Mouse (Mus musculus) olfactory bulb, adult 2 months (tissue): ENCODE data around the gene Cacybp. TPM values are rescaled to one million over a fixed set of nuclear protein-coding genes. Genes with fewer than 3 reads are reported as not detected.

Experiments used
- H3K27ac ChIP-seq: fragments of 200-500 bp; 2 replicates; pipeline ENCODE4 v1.5.1; 2012; ENCODE audit warnings: low read depth, low read length; ENCODE audit not compliant: insufficient read depth
- H3K4me1 ChIP-seq: fragments of 200-500 bp; 2 replicates; pipeline ENCODE4 v1.6.1; 2012; ENCODE audit warnings: low read length; ENCODE audit not compliant: control insufficient read depth, insufficient read depth
- H3K4me3 ChIP-seq: fragments of 200-500 bp; 2 replicates; pipeline ENCODE4 v1.5.1; 2012; ENCODE audit warnings: mild to moderate bottlenecking, low read depth, low read length, moderate library complexity; ENCODE audit not compliant: insufficient read depth
- CTCF ChIP-seq: fragments of 200-500 bp; IDR thresholded peaks from 2 replicates; pipeline ENCODE4 v1.5.1; 2012; ENCODE audit warnings: low read depth, mild to moderate bottlenecking, low read length, moderate library complexity; ENCODE audit not compliant: insufficient read depth
- POLR2A ChIP-seq: fragments of 200-500 bp; IDR thresholded peaks from 2 replicates; pipeline ENCODE4 v1.6.1; 2012; ENCODE audit warnings: mild to moderate bottlenecking, low read depth, low read length, moderate library complexity; ENCODE audit not compliant: insufficient read depth
- WGBS: fragments of 180-500 bp; shearing (Covaris S2); methylation state at CpG from one replicate; pipeline ENCODE4 v1.1.7; 2018; 5-methylcytosine and 5-hydroxymethylcytosine counted together
- polyA plus RNA-seq: library from polyadenylated mRNA; stranded (reverse); fragments of >200 nt; gene quantifications from 2 replicates; pipeline ENCODE4 v1.2.4, GENCODE M21; 2012; ENCODE audit warnings: low replicate concordance; ENCODE audit not compliant: missing spikeins, insufficient read depth, insufficient read length

Cacybp gene
- polyA plus RNA-seq, 1 experiment = 146 TPM

DNA sequence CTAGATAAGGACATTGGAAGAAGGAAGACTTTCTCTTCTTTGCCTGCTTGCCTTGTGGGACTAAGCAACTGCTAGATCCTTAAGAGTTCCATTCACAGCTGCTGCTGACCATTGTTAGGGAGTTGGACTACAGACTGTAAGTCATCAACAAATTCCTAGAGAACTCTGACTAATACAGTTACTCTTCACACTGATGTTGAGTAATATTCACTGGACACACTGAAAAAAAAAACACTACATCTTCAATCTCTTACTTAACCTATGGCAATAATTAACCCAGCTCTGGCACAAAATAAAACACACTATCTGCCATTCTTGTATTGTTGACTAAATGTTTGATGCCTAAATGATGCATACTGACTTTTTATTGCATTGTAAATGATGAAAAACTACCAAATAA, 15.2 kb upstream of the Cacybp start:
- H3K27ac ChIP-seq = no peak overlapping the region
- H3K4me3 ChIP-seq = no peak overlapping the region
- no peaks in the 10 kb centered on the region for H3K4me1 ChIP-seq
- TF ChIP-seq CTCF = no peak
- TF ChIP-seq POLR2A = no peak

DNA sequence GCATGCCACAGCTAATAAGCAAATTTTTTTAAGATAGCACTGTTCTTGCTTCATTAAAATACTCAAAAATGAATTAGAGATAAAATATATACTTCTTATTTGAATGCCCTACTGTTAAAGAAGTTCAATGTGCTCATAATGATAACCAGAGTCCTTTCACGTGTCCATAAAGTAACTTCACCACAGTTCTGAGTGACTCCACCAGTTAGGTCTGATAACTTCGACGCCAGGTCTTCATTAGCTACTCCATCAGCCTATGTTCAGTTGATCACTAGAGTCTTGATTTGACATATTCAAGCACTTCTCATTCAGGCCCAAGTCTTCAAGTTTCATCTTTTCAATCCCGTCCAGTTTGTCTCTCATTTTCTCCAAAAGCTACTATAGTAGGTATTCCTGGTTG, 14.5 kb upstream of the Cacybp start:
- no peak overlapping the region for H3K27ac ChIP-seq
- 93% methylated on average over 4 of the region's 4 CpGs for WGBS
- TF ChIP-seq POLR2A (no peak), CTCF (no peak)
- H3K4me3 ChIP-seq = no peak overlapping the region
- H3K4me1 ChIP-seq = no peaks in the 10 kb centered on the region

DNA sequence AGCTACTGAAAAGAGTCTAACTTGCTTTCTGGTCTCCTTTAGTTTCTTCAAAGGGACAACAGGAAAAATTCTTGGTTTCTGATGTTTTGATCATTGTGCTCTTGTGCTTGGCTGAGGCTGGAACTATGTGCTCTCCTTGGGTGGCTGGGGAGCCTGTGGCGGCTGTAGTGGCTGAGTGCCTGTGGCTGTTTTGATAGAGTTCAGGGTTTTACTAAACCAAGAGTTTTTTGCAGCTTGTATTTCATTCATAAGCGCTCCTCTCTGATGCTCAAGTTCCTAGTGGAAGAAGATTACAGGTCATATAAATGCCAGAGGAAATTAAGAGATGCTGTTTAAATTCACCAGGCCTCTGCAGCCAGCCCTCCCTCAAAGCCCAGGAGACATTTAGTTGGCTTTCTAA, 11.4 kb upstream of the Cacybp start:
- Histone ChIP-seq H3K4me3 (no peak overlapping the region), H3K27ac (no peak overlapping the region), H3K4me1 (no peaks in the 10 kb centered on the region)
- 83% methylated on average over 2 of the region's 2 CpGs for WGBS
- TF ChIP-seq CTCF (no peak), POLR2A (no peak)

DNA sequence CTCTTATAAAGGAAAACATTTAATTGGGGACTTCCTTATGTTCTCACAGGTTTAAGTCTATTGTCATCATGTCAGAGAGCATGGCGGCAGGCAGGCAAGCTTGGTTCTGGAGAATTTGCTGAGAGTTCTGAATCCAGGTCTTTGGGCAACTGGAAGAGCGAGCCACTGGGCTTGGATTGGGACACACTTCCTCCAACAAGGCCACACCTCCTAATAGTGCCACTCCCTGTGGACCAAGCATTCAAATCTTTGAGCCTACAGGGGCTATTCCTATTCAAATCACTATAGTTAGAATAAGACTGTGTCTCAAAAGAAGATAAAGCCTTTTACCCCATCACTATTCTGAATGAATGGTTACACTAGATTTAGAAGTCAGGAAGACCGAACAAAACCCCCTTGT, 5.2 kb upstream of the Cacybp start:
- 92% methylated on average over 3 of the region's 3 CpGs for WGBS
- no peak for TF ChIP-seq CTCF
- TF ChIP-seq POLR2A = no peak
- no peak overlapping the region for H3K4me3 ChIP-seq
- no peak overlapping the region for H3K27ac ChIP-seq
- no peaks in the 10 kb centered on the region for H3K4me1 ChIP-seq

DNA sequence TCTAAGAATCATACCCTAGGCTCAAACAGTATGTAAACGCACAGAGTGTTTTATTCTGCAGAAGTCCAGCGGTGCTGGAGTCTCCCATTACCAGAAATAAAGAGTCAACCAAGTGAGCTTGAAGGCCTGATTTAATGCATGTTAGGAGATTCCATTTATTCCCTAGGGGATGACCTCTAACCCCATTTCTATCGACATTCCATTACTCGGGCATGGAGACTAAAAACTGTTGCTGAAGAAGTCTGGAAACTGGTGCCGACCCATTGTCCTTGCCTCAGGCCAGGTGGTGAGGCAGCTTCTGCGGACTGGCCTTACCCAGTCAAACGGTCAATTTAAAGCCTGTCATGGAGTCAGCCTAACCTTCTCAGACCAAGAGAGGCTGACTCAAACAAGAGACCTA, 1.5 kb upstream of the Cacybp start:
- Histone ChIP-seq H3K4me1 (no peaks in the 10 kb centered on the region), H3K27ac (no peak overlapping the region), H3K4me3 (no peak overlapping the region)
- WGBS = 95% methylated on average over 7 of the region's 7 CpGs
- no peak for TF ChIP-seq POLR2A
- TF ChIP-seq CTCF = no peak

DNA sequence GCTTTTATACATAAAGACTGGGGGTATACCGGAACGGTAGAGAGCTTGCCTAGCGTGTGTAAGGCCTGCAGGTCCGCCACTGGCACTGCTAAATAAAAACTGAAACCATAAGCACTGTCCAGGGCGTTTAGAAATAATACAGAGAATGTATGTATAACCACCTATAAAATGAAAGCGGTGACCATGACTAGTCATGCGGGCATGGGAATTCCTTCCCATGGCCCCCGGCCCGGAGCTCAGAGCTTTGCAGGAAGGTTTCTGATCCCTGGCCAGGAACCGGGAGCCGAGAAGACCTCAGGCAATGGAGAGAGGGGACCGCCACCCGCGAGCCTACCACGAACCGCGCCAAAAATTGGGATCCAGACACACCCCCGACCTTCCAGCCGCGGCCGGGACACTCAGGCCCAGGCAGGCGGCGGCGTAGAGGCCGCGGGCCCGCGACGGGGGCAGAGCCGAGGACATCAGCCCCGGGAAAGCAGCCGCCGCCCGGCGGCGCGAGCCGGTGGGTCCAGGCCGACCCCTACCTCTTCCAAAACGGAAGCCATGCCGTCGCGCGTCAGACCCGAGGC, 468 bp downstream of the Cacybp start:
- no peaks in the 10 kb centered on the region for H3K4me1 ChIP-seq
- peak overlapping the region; percentile 70 for H3K27ac ChIP-seq
- TF ChIP-seq CTCF (no peak), POLR2A (no peak)
- H3K4me3 ChIP-seq = peak overlapping the region; percentile 76
- under 1% methylated on average over 45 of the region's 45 CpGs for WGBS

DNA sequence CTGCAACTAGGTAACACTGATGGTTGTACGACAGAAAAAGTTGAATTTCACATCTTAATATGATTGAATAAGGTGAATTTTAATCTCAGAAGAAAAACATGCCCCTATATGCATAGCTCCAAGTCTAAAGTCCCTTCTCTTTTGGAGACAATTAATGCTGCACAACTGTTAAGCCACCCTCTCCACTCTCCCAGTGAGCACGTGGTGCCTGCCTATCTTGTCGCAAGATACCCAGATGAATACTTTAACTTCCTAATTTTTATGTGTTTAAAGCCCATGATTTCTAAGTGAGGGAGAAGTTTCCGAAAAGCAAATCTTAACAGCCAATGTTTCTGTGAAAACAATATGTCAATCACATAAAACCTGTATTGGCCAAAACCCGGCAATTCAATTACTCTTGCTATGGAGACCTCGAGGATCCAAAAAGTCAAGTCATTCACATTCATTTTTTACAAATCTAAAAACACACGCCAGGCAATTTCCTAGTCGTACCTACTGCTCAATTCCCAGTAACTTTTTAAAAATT, 1.0 kb downstream of the Cacybp start:
- Histone ChIP-seq H3K27ac (no peak overlapping the region), H3K4me1 (no peaks in the 10 kb centered on the region), H3K4me3 (peak overlapping the region; percentile 76)
- 1% methylated on average over 8 of the region's 8 CpGs for WGBS
- TF ChIP-seq POLR2A (no peak), CTCF (no peak)

DNA sequence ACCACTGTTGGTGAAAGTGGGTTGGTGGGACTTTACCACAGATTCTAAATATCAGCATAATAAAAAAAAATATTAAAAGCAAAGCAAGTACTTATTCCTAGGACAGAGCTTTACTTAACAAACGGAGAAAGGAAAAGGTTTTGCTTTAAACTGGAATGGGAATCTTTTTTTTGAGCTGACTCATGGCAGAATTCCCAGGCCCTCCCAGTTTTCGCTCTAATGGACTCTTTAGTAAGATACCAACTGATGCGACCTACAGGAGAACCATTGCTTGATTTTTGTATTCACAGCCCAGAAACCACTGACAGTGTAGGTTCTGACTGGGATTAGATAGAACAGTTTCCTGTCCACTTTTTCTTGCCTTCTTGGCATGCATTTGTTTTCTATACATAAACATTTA, 2.1 kb downstream of the Cacybp start:
- Histone ChIP-seq H3K4me1 (no peaks in the 10 kb centered on the region), H3K4me3 (no peak overlapping the region), H3K27ac (no peak overlapping the region)
- TF ChIP-seq CTCF = no peak
- TF ChIP-seq POLR2A = no peak
- 25% methylated on average over 3 of the region's 3 CpGs for whole genome bisulfite sequencing

DNA sequence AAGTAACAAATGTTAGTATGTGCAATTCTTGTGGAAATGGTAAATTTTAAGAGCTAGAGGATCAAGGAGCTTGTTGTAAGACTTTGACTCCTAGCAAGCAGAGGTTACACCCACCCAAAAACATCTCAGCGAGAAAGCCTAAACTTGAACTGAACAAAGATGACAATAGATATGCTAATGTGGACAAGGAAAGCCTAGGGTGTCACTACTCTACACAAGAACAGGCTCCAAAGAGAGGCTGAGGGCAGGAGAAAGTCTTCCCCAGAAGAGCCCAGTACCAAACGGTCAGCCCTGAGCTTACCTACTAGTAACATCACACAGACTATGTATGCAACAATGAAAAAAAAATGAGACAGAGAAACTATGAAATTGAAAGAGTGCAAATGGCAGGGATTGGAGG, 2.8 kb downstream of the Cacybp start:
- TF ChIP-seq POLR2A = no peak
- no peak for TF ChIP-seq CTCF
- WGBS = 30% methylated on average over 2 of the region's 2 CpGs
- Histone ChIP-seq H3K27ac (no peak overlapping the region), H3K4me1 (no peaks in the 10 kb centered on the region), H3K4me3 (no peak overlapping the region)

DNA sequence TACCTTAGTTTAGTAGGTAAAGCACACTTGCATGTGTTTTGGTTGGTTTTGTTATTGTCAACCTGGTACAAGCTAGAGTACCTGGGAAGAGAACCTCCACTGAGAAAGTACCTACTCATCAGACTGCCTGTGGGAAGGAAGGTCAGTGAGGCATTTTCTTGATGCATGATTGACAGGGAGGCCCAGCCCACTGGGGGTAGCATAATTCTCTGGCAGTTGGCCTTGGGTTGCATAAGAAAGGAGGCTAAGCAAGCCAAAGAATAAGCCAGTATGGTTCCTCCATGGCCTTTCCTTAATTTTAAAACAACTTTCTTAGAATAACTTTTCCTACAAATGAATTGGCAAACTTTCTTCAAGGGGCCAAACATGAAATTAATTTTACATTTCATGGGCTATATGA, 7.2 kb downstream of the Cacybp start:
- no peak for TF ChIP-seq POLR2A
- no peak for TF ChIP-seq CTCF
- Histone ChIP-seq H3K4me1 (no peaks in the 10 kb centered on the region), H3K4me3 (no peak overlapping the region), H3K27ac (no peak overlapping the region)
